Mouse (Mus musculus) mesoderm, embryonic 11.5 days (tissue): ENCODE results near the gene Cwc25.
A peak's percentile ranks its signal among the peaks of the same experiment; 100 is the strongest.
"Not testable (repeated sequence)": the region's sequence is repeated elsewhere in the genome, so short reads cannot be mapped to it uniquely, and the experiment has no call there.

Experiments used
- DNase-seq: peaks from one replicate; pipeline ENCODE4 v3.0.0-alpha.2; 2012; ENCODE audit warnings: low read depth, low spot score

The Cwc25 gene

DNA sequence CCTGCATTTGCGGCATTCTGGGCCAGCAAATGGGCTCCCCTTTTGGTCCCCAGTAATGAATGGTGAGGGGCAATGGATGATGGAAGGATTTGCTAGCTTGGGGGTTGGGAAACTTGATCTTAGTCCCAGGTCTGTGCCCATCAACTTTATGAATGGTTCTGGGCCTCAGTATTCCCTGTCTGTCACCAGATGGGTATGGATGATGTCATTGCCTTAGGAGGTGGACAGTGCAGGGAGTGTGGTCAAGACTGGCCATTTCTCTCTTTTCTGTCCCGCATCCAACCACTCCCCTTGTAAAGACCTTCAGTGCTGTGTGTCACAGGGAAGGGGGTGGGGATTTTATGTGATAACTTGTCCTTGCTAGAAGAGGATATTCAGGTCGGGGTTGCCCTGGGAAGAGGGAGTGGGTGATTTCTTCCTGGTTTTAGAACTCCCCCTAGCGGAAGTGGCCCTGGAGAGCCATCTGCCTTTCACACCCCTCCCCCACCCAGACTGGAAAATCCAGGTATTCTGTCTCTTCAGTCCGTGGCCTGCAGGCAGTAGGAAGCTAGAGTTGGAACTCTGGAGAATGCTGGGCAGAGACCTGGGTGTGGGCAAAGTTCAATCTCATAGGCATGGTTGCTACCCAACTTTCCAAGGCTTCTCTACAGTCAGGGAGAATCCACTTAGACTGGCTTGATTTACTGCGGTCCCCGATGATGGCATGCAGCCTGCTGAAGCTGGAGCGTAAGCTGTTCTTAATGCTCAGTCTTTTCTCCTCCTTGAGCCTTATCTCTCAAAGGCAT is 35.2 kb upstream of the Cwc25 start:
- peak; percentile 60 for DNase-seq

DNA sequence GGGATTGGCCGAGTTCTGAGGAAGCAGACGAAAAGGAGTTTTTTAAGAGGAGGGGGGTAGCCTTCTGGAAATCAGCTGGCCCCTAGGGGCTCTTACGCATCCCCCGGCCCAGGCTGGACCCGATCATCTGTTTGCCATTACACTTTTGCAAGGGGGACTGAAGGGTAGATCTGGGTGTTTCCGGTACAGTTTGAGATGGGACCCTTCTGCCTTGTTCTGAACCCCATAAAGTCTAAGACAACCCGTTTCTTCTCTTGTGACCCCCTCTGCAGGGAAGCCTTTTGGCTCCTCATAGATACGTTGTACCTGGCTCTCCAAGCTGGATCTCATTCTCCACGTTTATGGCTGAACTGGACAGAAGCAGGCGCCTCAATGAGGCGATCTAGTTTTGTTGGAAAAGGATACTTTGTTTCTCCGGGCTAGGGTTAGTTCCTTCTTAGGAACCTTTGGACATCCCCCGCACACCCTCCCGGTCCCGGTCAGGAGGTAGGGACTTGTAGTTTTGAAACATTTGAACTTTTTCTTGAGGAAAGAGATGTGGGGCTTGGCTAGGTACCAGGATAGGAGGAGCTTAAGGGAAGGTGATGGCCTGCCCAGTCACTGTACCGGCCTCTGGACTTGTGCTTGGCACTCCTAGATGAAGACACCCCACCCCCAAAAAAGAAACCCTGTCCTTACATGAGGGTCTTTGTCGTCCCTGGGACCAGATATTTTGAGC is 34.5 kb upstream of the Cwc25 start:
- no peak for DNase-seq

DNA sequence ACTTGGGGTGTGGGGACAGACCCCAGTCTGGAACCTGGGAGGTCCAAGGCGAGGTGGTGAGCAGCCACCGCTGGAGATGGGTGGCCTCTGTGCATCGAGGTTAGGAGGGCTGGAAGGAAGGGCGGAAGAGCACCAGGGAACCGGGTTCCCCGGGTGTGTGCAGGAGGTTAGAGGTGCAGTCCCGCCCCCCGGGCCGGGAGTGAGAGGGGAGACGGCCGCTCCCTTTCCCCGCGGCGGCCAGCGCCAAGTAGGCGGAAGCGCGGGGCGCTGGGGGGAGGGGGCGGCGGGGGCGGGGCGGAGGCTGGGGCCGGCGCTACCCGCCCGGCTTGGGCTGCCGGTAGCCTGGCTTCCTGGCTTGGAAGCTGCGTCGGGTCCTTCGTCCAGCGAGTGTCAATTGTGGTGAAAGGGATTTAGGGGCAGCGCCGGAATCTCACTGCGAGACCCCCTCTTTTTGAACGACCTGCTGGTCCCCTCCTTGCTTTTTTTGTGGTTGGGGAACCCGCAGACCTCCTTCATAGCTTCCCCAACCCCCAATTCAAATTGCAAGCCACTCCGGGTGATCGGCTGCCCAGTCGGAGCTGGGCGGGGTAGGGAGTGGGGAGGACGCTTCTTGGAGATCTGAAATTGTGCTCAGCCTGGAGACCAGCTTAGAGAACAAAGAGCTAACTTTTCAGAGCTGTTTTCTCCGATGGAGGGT is 33.8 kb upstream of the Cwc25 start:
- DNase-seq, result peak; percentile 69

DNA sequence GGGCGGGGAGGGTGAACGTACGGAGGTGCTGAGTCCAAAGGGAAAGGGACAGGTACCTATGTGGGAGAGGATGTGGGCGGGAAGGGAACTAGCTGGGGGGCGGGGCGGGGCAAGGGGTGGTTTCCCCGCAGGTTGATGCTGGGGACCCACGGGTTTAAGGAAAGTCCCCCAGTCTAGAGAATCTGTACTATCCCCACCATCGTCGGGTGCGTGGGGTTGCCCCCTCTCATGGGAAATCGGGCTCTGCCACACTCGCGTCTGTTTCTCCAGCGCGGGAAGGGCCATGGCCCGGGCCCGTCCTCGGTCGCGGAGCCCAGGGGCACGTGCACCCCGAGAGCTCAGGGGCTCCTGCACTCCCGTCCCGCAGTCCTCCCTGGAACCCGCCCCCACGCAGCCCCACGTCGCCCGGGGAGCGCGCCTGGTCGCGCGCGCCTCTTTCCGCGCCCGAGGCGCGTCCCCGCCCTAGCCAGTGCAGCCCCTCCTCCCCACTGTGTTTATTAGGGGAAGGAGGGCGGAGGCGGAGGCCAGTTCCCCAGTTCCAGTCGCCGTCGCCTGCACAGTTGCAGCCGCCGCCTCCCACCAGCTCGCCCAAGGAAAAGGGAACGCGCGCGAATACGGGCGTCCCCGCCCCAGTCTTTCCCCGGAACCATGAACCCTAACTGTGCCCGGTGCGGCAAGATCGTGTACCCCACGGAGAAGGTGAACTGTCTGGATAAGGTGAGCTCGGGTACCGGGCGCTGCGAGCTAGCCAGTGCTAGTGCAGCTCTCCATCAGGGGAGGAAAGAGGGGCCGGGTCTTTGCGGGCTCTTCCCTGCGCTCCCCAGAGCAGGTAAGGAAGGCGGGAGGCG is 33.0 kb upstream of the Cwc25 start:
- peak; percentile 78 for DNase-seq

DNA sequence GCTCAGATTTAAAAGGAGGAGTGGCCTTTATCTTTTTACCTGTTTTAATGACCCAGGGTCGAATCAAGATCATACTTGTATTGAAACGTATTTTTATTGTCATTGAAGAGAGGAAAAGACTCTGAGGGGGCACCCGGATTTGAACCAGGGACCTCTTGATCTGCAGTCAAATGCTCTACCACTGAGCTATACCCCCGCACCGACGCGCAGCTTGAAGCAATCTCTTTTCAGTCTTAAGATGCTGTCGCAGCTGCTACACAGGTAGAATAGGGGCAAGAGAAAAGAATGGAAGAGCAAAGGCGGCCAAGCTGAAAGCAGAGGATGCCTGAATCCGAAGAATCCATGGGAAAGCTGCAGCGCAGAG is 32.4 kb upstream of the Cwc25 start, which contains the start of gene Lasp1:
Lasp1 (plus strand) TSS at position 219 of the 364 bp plus-strand sequence.
- peak; percentile 88 for DNase-seq

DNA sequence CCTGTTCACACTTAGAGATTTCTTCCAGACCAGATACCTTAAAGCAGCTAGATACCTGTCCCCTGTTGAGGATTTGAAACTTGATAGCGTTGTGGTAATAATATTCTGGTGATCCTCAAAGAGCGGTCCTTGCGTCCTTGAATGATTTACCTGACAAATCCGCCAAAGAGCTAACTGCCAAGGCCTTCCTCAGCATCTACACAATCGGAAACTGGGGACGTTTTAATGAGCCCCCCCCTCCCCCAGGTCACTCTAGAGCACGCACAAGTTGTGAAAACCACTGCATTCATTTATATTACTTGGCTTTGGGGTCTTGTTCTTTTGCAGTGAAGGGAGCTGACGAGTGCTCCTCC is 31.7 kb upstream of the Cwc25 start:
- no peak for DNase-seq

DNA sequence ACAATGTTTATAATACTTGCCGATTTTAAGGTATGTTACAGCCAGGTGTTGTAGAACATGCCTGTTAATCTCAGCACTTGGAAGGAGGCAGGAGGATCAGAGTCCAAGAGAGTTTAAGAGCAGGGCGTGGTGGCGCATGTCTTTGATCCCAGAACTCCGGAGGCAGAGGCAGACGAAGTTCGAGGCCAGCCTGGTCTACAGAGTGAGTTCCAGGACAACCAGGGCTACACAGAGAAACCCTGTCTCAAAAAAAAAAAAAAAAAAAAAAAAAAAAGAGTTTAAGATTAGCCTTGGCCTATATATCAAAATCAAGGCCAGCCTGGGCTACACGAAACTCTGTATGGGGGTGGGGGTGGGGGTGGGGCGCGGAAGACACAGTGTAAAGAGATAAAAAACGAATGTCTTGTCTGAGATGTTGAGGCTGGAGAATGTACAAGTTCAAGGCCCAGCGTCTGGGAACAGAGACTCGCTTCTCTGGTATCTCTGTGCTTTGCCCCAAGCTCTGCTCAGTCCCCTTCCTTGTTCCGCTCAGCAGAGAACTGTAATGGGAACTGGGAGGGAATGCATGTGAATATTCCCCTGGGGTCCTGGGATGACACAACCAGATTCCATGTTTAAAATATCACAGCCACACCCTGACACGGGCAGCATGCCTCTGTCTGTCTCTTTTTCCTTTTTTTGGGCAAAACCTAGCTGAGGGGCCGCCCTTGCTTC is 31.2 kb upstream of the Cwc25 start:
- no peak for DNase-seq

DNA sequence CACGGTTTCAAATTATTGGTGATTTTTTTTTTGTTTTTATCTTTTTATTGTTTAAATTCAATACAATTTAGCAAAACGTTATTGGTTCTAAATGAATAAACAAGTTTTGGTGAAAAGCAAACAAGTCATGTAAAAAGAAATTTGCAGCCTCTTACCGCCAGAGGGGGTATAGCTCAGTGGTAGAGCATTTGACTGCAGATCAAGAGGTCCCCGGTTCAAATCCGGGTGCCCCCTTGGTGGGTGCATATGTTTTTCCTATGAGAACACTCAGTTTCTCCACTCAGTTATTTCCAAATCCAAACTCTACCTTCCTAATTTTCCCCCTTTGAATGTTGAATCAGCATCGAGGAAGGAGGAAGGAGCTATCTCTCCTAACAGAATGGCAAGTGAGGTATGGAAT is 30.6 kb upstream of the Cwc25 start:
- peak; percentile 66 for DNase-seq

DNA sequence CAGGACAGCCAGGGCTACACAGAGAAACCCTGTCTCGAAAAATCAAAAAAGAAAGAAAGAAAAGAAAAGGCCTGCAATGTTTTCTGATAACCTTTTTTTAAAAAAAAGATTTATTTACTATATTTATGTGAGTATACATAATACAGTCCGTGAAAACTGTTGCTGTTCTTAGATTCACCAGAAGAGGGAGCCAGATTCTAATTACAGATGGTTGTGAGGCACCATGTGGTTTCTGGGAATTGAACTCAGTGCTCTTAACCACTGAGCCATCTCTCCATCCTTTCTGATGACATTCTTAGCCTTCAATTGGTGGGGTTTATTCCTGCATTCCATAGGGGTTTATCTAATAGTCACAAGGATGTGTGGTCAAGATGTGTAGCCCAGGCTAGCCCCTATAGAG is 26.8 kb upstream of the Cwc25 start:
- peak; percentile 65 for DNase-seq

DNA sequence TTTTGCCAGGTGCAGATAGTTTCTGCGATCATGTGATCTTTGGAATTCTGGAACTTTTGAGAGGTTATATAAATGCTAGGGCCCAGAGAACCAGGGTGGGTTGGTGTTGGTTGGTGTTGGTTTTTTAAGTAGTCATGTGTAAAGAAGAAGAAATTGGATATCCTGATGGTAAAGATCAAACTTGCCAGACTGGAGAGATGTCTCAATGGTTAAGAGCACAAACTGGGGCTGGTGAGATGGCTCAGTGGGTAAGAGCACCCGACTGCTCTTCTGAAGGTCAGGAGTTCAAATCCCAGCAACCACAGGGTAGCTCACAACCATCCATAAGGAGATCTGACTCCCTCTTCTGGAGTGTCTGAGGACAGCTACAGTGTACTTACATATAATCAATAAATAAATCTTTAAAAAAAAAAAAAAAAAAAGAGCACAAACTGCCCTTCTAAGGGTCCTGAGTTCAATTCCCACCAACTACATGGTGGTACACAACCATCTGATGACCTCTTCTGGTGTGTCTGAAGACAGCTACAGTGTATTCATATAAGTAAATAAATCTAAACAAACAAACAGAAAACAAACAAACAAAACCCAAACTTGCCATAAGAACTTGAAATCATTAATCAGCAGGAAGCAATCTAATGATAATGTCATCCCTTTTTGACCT is 24.6 kb upstream of the Cwc25 start:
- DNase-seq, result not testable (repeated sequence)

DNA sequence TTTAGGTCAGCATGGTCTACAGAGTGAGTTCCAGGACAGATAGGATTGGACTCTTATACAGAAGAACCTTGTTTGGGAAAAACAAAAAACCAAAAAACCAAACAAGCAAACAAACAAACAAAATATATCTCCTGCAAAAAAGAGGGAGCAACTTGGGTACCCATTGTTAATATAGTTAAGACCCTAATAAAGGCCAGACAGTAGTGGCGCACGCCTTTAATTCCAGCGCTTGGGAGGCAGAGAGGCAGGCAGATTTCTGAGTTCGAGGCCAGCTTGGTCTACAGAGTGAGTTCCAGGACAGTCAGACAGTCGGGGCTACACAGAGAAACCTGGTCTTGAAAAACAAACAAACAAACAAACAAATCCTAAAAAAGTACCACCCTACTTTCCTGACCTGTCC is 23.4 kb upstream of the Cwc25 start:
- no peak for DNase-seq

DNA sequence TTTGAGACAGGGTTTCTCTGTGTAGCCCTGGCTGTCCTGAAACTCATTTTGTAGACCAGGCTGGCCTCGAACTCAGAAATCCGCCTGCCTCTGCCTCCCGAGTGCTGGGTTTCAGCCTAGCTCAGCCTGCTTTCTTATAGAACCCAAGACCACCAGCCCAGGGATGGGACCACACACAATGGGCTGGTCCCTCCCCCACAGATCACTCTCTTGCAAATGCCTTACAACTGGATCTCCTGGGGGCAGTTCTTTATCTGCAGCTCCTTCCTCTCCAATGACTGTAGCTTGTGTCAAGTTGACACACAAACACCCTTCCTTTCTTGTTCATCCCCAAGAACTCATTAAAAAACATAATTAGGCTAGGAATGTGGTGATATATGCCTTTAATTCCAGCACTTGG is 21.6 kb upstream of the Cwc25 start:
- DNase-seq, result no peak

DNA sequence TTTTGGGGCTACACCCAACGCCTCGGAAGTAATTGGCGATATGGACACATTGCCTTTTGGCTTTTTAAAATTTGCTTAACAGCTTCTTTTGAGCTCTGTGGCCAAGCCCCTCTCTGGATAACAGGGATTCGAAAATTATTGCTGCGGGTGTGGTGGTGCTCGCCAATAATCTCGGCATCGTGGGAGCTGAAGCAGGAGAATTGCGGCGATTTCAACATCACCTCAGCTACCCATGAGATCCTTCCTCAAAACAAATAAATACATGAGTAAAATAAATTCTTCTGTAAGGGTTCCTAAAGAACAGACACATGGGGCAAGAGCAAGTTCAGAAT is 16.2 kb upstream of the Cwc25 start:
- no peak for DNase-seq

DNA sequence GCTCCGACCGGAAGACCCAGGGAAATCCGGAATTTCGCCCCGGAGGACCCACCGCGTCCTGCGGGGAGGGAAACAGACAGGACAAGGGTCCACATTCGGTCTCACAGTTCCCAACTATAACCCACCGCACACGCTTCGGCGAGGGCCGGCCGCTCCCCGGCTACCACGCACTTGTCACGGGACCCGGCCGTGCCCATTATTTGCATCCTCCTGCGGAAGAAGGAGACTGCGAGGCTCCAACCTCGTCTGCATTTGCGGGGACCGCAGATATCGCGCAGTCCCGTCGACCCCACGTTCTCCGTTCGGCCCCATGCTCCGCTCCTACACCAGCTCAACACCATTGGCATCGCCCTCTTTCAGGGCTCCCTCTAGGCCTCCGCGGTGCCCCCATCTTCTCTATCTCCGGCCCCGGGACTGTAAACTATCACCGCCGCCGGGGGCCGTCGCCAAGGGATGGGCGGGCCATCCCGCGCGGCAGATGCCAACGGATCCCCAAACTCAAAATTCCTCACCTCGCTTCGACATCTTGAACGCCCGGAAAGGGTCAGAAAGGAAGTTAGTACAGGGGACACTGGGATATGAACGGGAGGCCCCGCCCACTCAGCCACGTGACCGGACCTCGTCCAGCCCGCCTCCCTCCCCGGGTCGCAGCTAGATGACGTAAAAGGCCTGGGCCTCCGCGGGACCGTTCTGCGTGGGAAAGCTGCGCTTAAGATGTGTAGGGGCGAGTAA is 15.6 kb upstream of the Cwc25 start, which contains the start of gene Rpl23:
Rpl23 (minus strand) TSS at position 606 of the 732 bp plus-strand sequence.
- peak; percentile 98 for DNase-seq

DNA sequence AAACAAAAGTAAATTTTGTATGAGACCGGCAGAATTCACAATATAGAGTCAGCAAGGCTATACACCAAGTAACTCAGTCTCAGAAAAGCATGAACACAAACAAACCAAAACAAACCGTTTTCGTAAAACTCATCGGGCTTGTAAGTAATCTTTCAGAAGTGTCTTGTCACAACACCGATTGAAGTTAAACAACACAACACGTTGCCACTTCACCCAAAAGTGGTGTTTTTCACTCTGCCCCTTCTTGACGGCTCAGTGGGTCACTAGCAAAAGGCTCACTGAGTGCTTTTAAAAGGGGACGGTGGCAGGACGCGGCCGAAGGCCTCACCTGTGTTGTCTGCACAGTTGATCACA is 15.1 kb upstream of the Cwc25 start:
- DNase-seq, result no peak

DNA sequence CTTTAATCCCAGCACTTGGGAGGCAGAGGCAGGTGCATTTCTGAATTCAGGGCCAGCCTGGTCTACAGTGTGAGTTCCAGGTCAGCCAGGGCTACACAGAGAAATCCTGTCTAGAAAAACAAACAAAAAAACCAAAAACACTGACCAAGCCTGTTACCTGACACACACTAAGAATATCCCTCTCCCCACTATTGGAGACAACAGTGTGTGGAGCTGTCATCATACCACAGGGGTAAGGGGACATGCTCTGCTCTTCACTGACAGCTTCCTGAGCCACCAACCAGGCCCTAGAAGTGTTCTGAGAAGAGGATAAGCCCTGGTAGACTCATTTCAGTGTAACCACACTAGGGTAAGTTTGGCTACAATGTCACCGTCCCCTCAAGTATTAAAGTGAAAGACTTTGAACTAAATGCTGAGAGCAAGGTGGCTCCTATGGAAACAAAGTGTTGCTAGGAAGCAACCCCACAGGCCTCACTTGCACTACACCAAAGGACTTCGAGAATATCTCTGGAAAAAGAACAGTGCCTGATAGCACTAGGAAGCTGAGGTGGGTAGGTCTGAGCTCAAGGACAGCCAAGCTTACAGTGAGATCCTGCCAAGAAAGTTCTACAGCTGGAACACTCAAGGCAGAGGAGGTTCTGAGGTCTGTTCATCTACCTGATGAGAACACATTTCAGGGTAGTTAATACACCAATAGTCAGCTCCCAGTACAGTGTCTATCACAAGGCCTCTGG is 13.8 kb upstream of the Cwc25 start:
- DNase-seq, result no peak

DNA sequence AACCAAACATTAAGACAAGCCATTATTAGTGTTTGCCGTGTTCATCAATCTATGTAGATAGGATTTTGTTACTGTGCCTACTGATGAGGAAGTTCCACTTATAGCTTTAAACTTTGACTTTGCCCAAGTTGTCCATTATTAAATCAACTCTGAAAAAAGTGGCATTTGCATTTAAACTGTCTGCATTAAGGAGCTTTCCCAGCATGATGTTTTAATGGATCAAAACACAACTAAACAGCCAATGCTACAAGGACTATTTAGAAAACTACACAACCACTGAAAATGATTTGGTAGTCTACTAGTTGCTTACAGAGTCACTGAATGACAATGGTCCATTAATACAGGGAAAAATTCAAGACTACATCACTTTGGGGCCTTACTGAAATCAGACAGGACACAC is 12.6 kb upstream of the Cwc25 start:
- DNase-seq, result no peak

DNA sequence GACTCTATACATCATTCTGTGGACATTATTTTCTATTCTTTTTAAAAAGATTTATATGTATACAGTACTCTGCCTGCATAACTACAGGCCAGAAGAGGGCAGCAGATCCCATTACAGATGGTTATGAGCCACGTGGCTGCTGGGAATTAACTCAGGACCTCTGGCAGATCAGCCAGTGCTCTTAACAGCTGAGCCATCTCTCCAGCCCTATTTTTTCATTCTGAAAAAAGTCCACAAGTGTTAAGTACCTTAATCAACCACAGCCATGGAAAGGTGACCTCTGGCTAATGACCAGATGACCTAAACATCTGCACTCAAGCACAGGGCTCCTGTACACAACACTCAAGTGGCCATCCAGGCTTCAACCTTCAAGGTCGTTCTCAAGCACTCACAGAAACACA is 10.8 kb upstream of the Cwc25 start:
- no peak for DNase-seq

DNA sequence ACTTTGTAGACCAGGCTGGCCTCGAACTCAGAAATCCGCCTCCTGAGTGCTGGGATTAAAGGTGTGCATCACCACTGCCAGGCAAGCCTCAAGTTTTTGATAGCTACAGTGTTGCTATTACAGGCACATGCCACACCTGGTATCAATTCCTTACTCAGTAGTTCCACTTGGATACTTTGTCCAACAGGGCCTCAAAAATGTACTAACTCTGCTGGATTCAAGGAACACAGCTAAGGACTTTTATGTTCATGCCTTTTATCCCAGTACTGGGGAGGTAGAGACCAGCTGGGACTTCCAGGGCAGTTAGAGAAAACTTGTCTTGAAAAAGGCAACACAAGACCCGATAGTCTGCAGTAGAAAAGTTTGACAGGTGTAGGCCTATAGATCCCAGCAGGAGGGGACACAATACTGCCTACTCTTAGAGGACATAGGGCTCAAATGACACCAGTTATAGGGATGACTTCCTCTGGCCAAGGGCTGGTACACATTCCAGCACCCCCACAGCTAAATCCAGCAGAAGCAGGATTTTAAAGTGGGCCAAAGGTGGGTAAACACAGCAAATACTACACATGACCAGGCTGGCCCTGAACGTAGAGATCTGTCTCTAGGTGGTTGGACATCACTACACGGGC is 10.3 kb upstream of the Cwc25 start:
- DNase-seq, result no peak
